Mouse (Mus musculus): ENCODE data around the gene Pex19.

Gene Pex19

GRCm38 (mm10) chr1:172126376-172127347 is at the start of gene Pex19:
TSS of gene Pex19 (plus strand) at chr1:172126755.
- DNase-seq (ENCODE audit: low read depth, low spot score) = peak; percentile 84

GRCm38 (mm10) chr1:172077981-172078380 is 48.6 kb upstream of the Pex19 start:
- DNase-seq (ENCODE audit: low read depth, low spot score) = no peak

- DNase-seq (ENCODE audit: low read depth, low spot score) = peak; percentile 93
Observed at GRCm38 (mm10) chr1:172082101-172082898, 44.3 kb upstream of the Pex19 start, which contains the start of the genes Copa and Ncstn. TSS of gene Copa (plus strand) at chr1:172082529. TSS of gene Ncstn (minus strand) at chr1:172082795.

GRCm38 (mm10) chr1:172082899-172083445 is 43.6 kb upstream of the Pex19 start:
- peak; percentile 10 for DNase-seq (ENCODE audit: low read depth, low spot score)

GRCm38 (mm10) chr1:172093522-172093921 is 33.0 kb upstream of the Pex19 start:
- no peak for DNase-seq (ENCODE audit: low read depth, low spot score)

- no peak for DNase-seq (ENCODE audit: low read depth, low spot score)
Observed at GRCm38 (mm10) chr1:172094295-172094694, 32.3 kb upstream of the Pex19 start.

- no peak for DNase-seq (ENCODE audit: low read depth, low spot score)
Observed at GRCm38 (mm10) chr1:172095202-172095601, 31.4 kb upstream of the Pex19 start.

GRCm38 (mm10) chr1:172099325-172100033 is 27.1 kb upstream of the Pex19 start:
- no peak for DNase-seq (ENCODE audit: low read depth, low spot score)

- DNase-seq (ENCODE audit: low read depth, low spot score) = no peak
Observed at GRCm38 (mm10) chr1:172103619-172104018, 22.9 kb upstream of the Pex19 start.

GRCm38 (mm10) chr1:172105101-172105500 is 21.5 kb upstream of the Pex19 start:
- no peak for DNase-seq (ENCODE audit: low read depth, low spot score)

- no peak for DNase-seq (ENCODE audit: low read depth, low spot score)
Observed at GRCm38 (mm10) chr1:172107777-172108477, 18.6 kb upstream of the Pex19 start.

GRCm38 (mm10) chr1:172116948-172117347 is 9.6 kb upstream of the Pex19 start:
- DNase-seq (ENCODE audit: low read depth, low spot score) = no peak

- DNase-seq (ENCODE audit: low read depth, low spot score) = no peak
Observed at GRCm38 (mm10) chr1:172119100-172119499, 7.5 kb upstream of the Pex19 start.

GRCm38 (mm10) chr1:172119720-172120119 is 6.8 kb upstream of the Pex19 start:
- DNase-seq (ENCODE audit: low read depth, low spot score) = peak; percentile 56

GRCm38 (mm10) chr1:172122671-172123070 is 3.9 kb upstream of the Pex19 start:
- DNase-seq (ENCODE audit: low read depth, low spot score) = no peak

- DNase-seq (ENCODE audit: low read depth, low spot score) = no peak
Observed at GRCm38 (mm10) chr1:172124572-172124971, 2.0 kb upstream of the Pex19 start.

GRCm38 (mm10) chr1:172127487-172127886 is 932 bp downstream of the Pex19 start:
- no peak for DNase-seq (ENCODE audit: low read depth, low spot score)

GRCm38 (mm10) chr1:172128563-172128962 is 2.0 kb downstream of the Pex19 start:
- DNase-seq (ENCODE audit: low read depth, low spot score) = no peak

- no peak for DNase-seq (ENCODE audit: low read depth, low spot score)
Observed at GRCm38 (mm10) chr1:172129108-172129507, 2.6 kb downstream of the Pex19 start.

- no peak for DNase-seq (ENCODE audit: low read depth, low spot score)
Observed at GRCm38 (mm10) chr1:172129780-172130179, 3.2 kb downstream of the Pex19 start.

- no peak for DNase-seq (ENCODE audit: low read depth, low spot score)
Observed at GRCm38 (mm10) chr1:172132319-172132718, 5.8 kb downstream of the Pex19 start.

Data from skeletal muscle tissue, adult 2 months (tissue).